Mouse (Mus musculus) hindbrain, embryonic 13.5 days (tissue): ENCODE measurements around the gene Sbno2. TPM values are rescaled to one million over a fixed set of nuclear protein-coding genes. Genes with fewer than 3 reads are reported as not detected.

Experiments used
- ATAC-seq: fragments of 200-750 bp; cut with Nextera tagmentation; 2 replicates; pipeline ENCODE4 v1.8.0; 2017; ENCODE audit warnings: moderate TSS enrichment; ENCODE audit not compliant: low FRiP score
- H3K27ac ChIP-seq: fragments of 300-500 bp; sonication (generic); 2 replicates; pipeline ENCODE4 v1.5.1; 2015; ENCODE audit warnings: inconsistent platforms, mild to moderate bottlenecking, moderate library complexity
- H3K27me3 ChIP-seq: fragments of 300-500 bp; sonication (generic); 2 replicates; pipeline ENCODE4 v1.6.1; 2015; ENCODE audit warnings: mild to moderate bottlenecking, inconsistent platforms
- H3K36me3 ChIP-seq: fragments of 300-500 bp; sonication (generic); 2 replicates; pipeline ENCODE4 v1.6.1; 2015; ENCODE audit warnings: mild to moderate bottlenecking, inconsistent platforms
- H3K4me1 ChIP-seq: fragments of 300-500 bp; sonication (generic); replicated peaks from 2 replicates; pipeline ENCODE4 v1.6.1; 2015; ENCODE audit warnings: inconsistent platforms
- H3K4me2 ChIP-seq: fragments of 300-500 bp; sonication (generic); 2 replicates; pipeline ENCODE4 v1.6.1; 2015; ENCODE audit warnings: inconsistent platforms, mild to moderate bottlenecking, moderate library complexity
- H3K4me3 ChIP-seq: fragments of 300-500 bp; sonication (generic); 2 replicates; pipeline ENCODE4 v1.5.1; 2015; ENCODE audit warnings: mild to moderate bottlenecking, inconsistent platforms
- H3K9ac ChIP-seq: fragments of 300-500 bp; sonication (generic); 2 replicates; pipeline ENCODE4 v1.6.1; 2015; ENCODE audit warnings: mild to moderate bottlenecking, inconsistent platforms
- H3K9me3 ChIP-seq: fragments of 300-500 bp; sonication (generic); 2 replicates; pipeline ENCODE4 v1.6.1; 2016; ENCODE audit warnings: inconsistent platforms
- WGBS: fragments of 180-500 bp; shearing (Covaris S2); methylation state at CpG from one replicate; pipeline ENCODE4 v1.1.7; 2015; 5-methylcytosine and 5-hydroxymethylcytosine counted together
- polyA plus RNA-seq: library from polyadenylated mRNA; unstranded; fragments of >200 nt; fragmentation: Nextera tagmentation; extraction: Ambion mirVana; gene quantifications from 2 replicates; pipeline ENCODE4 v1.2.1, GENCODE M21; 2015

Sbno2 gene
- polyA plus RNA-seq, 1 experiment from 2014 or later, result 13.6 TPM

GRCm38 (mm10) chr10:80094684-80095083 lies 10.7 kb downstream of the Sbno2 start:
- no peaks in the 10 kb centered on the region for H3K9me3 ChIP-seq
- H3K27ac ChIP-seq, result no peak overlapping the region
- H3K4me2 ChIP-seq, result no peak overlapping the region
- no peaks in the 10 kb centered on the region for H3K27me3 ChIP-seq
- no peak for ATAC-seq
- no peak overlapping the region; the same call in 1 of the 2 replicates for H3K9ac ChIP-seq
- no peaks in the 10 kb centered on the region; the same call in 1 of the 2 replicates for H3K36me3 ChIP-seq
- H3K4me3 ChIP-seq, result no peak overlapping the region
- peaks cover 9% of the 10 kb centered on the region for H3K4me1 ChIP-seq
- WGBS, result 93% methylated on average over 3 of the region's 3 CpGs

DNA sequence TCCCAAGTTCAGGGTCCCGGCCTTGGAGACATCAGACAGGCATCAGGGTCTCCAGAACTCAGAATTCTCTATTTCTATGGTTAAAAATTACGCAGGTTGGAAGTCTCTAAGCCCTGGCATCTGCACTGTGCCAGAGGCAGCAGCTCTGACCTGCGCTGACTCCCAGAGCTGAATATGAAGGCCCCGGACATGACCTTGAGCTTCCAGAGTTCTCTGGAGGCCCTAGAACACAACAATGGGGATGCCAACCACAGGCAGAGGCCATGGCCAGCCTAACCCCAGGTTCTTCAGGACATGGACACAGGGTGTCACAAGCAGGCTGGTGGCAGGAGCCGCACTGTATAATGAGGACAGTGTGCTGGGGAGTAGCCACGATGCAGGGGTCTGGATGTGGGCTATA lies 11.3 kb downstream of the Sbno2 start:
- no peak overlapping the region for H3K27ac ChIP-seq
- no peak overlapping the region for H3K4me3 ChIP-seq
- no peaks in the 10 kb centered on the region; the same call in 1 of the 2 replicates for H3K36me3 ChIP-seq
- H3K4me1 ChIP-seq, result peaks cover 7% of the 10 kb centered on the region
- no peaks in the 10 kb centered on the region for H3K9me3 ChIP-seq
- ATAC-seq, result no peak
- WGBS, result 93% methylated on average over 6 of the region's 6 CpGs
- H3K27me3 ChIP-seq, result no peaks in the 10 kb centered on the region
- H3K9ac ChIP-seq, result no peak overlapping the region; the same call in none of the 2 replicates
- H3K4me2 ChIP-seq, result no peak overlapping the region

DNA sequence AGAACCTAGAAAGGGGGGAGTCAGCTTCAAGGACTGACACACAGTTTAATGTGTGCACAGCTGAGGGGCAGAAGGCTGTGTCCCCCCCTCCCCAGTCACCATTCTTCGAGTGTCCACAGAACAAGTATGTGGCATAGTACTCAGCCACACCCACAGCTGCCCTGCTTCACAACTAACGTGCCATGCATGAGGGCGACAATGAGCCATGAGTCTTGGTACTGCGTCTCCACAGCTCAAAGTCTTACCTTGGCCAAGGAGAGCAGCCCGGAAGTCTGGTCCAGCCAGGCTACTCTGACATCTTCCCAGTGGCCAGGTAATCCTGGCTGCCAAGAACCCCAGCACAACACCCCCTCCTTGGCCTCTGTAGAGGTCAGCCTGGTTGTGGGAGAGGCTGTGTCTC lies 12.7 kb downstream of the Sbno2 start:
- Histone ChIP-seq H3K36me3 (no peaks in the 10 kb centered on the region; the same call in 1 of the 2 replicates), H3K9ac (peak overlapping the region; percentile 35; the same call in 1 of the 2 replicates), H3K9me3 (no peaks in the 10 kb centered on the region), H3K27me3 (no peaks in the 10 kb centered on the region), H3K4me1 (peaks cover 7% of the 10 kb centered on the region), H3K4me2 (no peak overlapping the region), H3K27ac (no peak overlapping the region), H3K4me3 (no peak overlapping the region)
- ATAC-seq, result no peak
- 81% methylated on average over 5 of the region's 5 CpGs for WGBS

DNA sequence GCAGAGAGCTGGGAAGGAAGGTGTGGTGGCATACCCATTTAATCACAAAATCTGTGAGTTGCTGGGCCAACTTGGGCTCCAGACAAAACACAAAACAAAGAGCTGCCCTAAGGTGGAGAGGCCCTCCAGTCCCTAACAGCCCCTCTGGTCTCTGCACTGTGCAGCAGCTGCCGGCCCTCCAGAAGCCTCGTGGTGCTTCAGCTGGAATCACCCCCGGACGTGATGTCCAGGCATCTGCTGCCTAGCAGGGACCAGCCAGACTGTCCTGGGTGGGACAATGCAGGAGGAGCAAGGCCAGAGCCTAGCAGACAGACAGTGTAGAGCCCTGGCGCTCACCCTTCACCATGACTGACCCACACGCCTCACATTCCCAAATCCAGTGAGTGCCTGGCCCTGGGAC lies 13.8 kb downstream of the Sbno2 start:
- Histone ChIP-seq H3K27me3 (no peaks in the 10 kb centered on the region), H3K4me1 (no peaks in the 10 kb centered on the region), H3K9me3 (no peaks in the 10 kb centered on the region), H3K9ac (0 out of 2 replicates have a peak overlapping the region, but pooled peaks have one; percentile 19), H3K4me2 (no peak overlapping the region), H3K36me3 (no peaks in the 10 kb centered on the region; the same call in 1 of the 2 replicates), H3K4me3 (no peak overlapping the region), H3K27ac (no peak overlapping the region)
- ATAC-seq, result no peak
- 95% methylated on average over 6 of the region's 6 CpGs for WGBS

DNA sequence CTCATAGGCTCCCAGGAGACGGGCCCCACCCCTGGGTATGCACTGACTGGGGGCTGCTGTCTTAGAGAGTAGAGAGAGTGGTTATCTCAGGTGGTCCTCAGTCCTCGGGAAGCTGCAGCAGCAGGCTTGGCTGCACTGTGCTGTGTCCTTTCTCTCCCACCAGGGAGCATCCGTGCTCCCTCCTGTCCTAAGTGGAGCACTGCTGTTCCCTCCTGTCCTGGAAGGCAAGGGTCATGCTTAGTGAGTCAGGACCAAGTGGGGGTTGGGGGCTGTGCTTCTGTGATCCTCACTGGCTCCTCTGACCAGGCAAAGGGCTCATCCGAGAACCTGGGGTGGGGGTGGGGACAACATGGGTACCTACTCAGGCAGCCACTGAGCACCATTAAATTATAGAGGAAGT lies 16.2 kb downstream of the Sbno2 start:
- 53% methylated on average over 4 of the region's 4 CpGs for WGBS
- H3K27ac ChIP-seq, result no peak overlapping the region
- no peak overlapping the region for H3K9ac ChIP-seq
- no peaks in the 10 kb centered on the region for H3K9me3 ChIP-seq
- no peaks in the 10 kb centered on the region for H3K27me3 ChIP-seq
- no peak overlapping the region for H3K4me3 ChIP-seq
- no peak overlapping the region for H3K4me2 ChIP-seq
- no peak for ATAC-seq
- H3K4me1 ChIP-seq, result no peaks in the 10 kb centered on the region
- H3K36me3 ChIP-seq, result peaks cover 16% of the 10 kb centered on the region

DNA sequence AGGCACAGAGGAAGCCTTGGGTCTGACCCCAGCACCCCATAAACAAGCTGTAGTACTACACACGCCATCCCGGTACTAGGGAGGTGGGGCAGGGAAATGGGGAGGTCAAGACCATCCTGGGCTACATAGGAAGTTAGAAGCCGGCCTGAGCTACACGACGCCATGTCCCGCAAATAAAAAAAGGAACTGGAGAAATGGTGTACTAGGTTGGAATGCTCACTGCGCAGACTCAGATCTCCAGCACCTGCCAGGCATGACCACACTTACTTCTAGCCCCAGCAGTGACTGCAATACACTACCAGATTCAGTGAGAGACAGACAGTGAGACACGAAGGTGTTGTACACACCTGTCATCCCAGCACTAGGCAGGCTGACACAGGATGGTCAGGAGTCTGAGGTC lies 17.9 kb downstream of the Sbno2 start:
- Histone ChIP-seq H3K4me3 (no peak overlapping the region), H3K9ac (no peak overlapping the region; the same call in 1 of the 2 replicates), H3K27me3 (no peaks in the 10 kb centered on the region), H3K36me3 (peaks cover 33% of the 10 kb centered on the region), H3K27ac (no peak overlapping the region), H3K9me3 (no peaks in the 10 kb centered on the region), H3K4me1 (no peaks in the 10 kb centered on the region), H3K4me2 (no peak overlapping the region)
- no peak for ATAC-seq
- 90% methylated on average over 8 of the region's 8 CpGs for WGBS

DNA sequence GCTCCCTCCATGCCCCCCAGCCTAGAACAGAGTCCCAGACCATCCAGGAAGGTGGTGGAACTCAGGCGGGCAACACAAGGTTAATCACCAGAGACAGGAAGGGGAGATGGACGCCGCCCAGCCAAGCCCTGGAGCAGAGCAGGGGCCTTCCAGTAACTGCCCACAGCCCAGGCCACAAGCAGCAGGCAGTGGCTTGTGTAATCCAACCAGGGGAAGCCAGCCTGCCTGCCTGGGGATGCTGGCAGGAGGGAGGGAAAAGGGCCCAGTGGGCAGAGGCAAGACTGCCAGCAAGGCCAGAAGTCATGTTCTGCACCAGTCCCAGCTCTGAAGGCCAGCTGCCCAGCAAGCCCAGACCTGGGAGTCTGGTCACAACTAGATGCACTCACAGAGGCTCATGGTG lies 18.5 kb downstream of the Sbno2 start:
- ATAC-seq, result no peak
- no peaks in the 10 kb centered on the region for H3K27me3 ChIP-seq
- H3K4me3 ChIP-seq, result no peak overlapping the region
- H3K4me2 ChIP-seq, result no peak overlapping the region
- no peaks in the 10 kb centered on the region for H3K4me1 ChIP-seq
- peaks cover 39% of the 10 kb centered on the region for H3K36me3 ChIP-seq
- H3K27ac ChIP-seq, result no peak overlapping the region
- no peak overlapping the region; the same call in 1 of the 2 replicates for H3K9ac ChIP-seq
- WGBS, result 94% methylated on average over 3 of the region's 3 CpGs
- H3K9me3 ChIP-seq, result no peaks in the 10 kb centered on the region

DNA sequence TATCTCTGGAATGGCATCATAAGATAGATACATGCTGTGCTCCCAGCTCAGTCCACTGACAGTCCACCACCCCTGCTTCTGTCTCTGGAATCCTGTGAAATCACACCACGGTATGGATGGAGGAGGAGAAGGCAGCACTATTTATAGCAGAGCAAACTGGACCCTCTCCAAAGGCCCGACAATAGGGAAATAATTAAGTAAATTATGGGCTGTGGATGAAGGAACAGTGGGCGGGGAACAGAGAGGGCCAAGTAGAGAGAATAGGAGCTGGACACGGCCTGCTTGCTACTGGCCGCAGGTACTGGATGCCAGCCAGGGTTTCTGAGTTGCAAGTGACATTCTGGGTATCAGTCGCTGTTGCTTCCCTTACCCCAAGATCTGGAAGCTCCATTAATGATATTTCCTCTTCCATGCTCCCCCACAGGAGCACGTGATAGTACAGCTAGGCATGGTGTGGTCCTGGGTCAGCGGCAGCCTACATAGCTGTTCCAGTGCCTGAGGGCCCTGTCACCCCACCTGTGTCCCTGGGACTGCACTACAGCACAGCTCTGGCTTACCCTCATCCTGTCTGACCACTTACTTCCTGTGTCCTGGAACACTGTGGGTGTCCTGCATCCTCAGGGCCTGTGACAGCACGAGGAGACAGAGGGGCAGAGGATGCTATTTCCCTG lies 20.4 kb downstream of the Sbno2 start:
- Histone ChIP-seq H3K27ac (no peak overlapping the region), H3K36me3 (peaks cover 58% of the 10 kb centered on the region), H3K4me1 (no peaks in the 10 kb centered on the region), H3K4me2 (no peak overlapping the region), H3K4me3 (no peak overlapping the region), H3K27me3 (no peaks in the 10 kb centered on the region), H3K9me3 (no peaks in the 10 kb centered on the region), H3K9ac (no peak overlapping the region)
- no peak for ATAC-seq
- 83% methylated on average over 9 of the region's 9 CpGs for WGBS

- Histone ChIP-seq H3K4me2 (no peak overlapping the region), H3K9me3 (no peaks in the 10 kb centered on the region), H3K27me3 (no peaks in the 10 kb centered on the region), H3K4me1 (no peaks in the 10 kb centered on the region), H3K9ac (no peak overlapping the region), H3K4me3 (no peak overlapping the region), H3K27ac (no peak overlapping the region), H3K36me3 (peaks cover 78% of the 10 kb centered on the region)
- 81% methylated on average over 3 of the region's 3 CpGs for WGBS
- ATAC-seq, result no peak
These were observed 24.3 kb downstream of the Sbno2 start for GRCm38 (mm10) chr10:80081075-80081474.

DNA sequence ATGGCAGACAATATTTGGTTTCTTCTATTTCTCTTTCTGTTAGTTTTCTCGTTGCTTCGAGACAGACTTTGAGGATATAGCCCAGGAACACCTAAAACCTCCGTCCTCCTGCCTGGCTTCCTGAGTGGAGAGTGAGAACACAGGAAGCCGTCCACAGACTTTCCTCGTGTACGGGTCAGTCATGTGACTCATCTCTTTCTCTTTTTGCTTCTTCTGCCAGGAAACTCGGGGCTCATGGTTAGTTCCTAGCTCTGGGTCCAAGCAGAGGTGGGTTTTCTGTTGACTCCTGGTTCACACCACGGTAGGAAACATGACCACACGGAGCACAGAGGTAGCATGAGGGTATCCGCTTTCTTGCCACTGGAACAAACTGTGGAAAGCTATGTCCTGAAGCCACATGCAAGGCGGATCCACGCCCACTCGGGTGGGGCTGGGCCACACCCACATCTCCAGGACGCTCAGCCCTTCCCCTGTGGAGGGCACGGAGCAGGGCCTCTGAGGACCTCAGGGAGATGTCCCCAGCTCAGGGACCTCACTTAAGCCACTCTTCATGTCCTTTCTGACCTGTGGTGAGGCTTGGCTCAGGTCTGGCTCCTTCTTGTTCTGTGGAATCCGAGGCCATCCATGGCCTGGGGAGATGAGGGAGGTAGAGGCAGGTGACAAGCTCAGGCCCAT lies 24.8 kb downstream of the Sbno2 start:
- Histone ChIP-seq H3K36me3 (peaks cover 76% of the 10 kb centered on the region), H3K27me3 (no peaks in the 10 kb centered on the region), H3K4me1 (peaks cover 4% of the 10 kb centered on the region; the same call in 1 of the 2 replicates), H3K9me3 (no peaks in the 10 kb centered on the region), H3K27ac (no peak overlapping the region), H3K4me2 (no peak overlapping the region), H3K9ac (no peak overlapping the region), H3K4me3 (no peak overlapping the region)
- 87% methylated on average over 16 of the region's 16 CpGs for WGBS
- no peak for ATAC-seq

GRCm38 (mm10) chr10:80078366-80078765 lies 27.0 kb downstream of the Sbno2 start:
- no peak overlapping the region for H3K4me2 ChIP-seq
- H3K9me3 ChIP-seq, result no peaks in the 10 kb centered on the region
- no peak overlapping the region for H3K9ac ChIP-seq
- 92% methylated on average over 1 of the region's 1 CpGs for WGBS
- H3K27me3 ChIP-seq, result no peaks in the 10 kb centered on the region
- no peak for ATAC-seq
- no peak overlapping the region for H3K27ac ChIP-seq
- H3K4me3 ChIP-seq, result no peak overlapping the region
- H3K4me1 ChIP-seq, result peaks cover 11% of the 10 kb centered on the region
- H3K36me3 ChIP-seq, result peaks cover 55% of the 10 kb centered on the region

- Histone ChIP-seq H3K36me3 (peaks cover 46% of the 10 kb centered on the region), H3K4me3 (no peak overlapping the region), H3K9me3 (no peaks in the 10 kb centered on the region), H3K27ac (no peak overlapping the region), H3K4me1 (peaks cover 11% of the 10 kb centered on the region), H3K9ac (no peak overlapping the region), H3K27me3 (no peaks in the 10 kb centered on the region), H3K4me2 (no peak overlapping the region)
- no peak for ATAC-seq
- 94% methylated on average over 5 of the region's 5 CpGs for WGBS
These were observed 28.1 kb downstream of the Sbno2 start for GRCm38 (mm10) chr10:80077312-80077711.

- ATAC-seq, result no peak
- Histone ChIP-seq H3K36me3 (peaks cover 44% of the 10 kb centered on the region), H3K4me1 (peaks cover 15% of the 10 kb centered on the region), H3K27me3 (no peaks in the 10 kb centered on the region), H3K27ac (no peak overlapping the region), H3K9ac (no peak overlapping the region), H3K4me2 (no peak overlapping the region), H3K9me3 (no peaks in the 10 kb centered on the region), H3K4me3 (no peak overlapping the region)
- 97% methylated on average over 4 of the region's 4 CpGs for WGBS
These were observed 29.0 kb downstream of the Sbno2 start for GRCm38 (mm10) chr10:80076386-80076785.
